Mouse (Mus musculus): ENCODE results near the gene L3mbtl3. TPM values are rescaled to one million over a fixed set of nuclear protein-coding genes. Genes with fewer than 3 reads are reported as not detected.

Gene L3mbtl3
- total RNA-seq, 2 experiments from 2014 or later = 4.6 to 8.0 TPM

GRCm38 (mm10) chr10:26327691-26328542 is 47.9 kb downstream of the L3mbtl3 start:
- no peak for DNase-seq
- intact Hi-C loops (cut with DNase I) = no loop called here
- Histone ChIP-seq H3K27ac (no peak overlapping the region), H3K4me3 (no peak overlapping the region)
- TF ChIP-seq CTCF (IDR thresholded peaks at IDR 0.05) = no peak

DNA sequence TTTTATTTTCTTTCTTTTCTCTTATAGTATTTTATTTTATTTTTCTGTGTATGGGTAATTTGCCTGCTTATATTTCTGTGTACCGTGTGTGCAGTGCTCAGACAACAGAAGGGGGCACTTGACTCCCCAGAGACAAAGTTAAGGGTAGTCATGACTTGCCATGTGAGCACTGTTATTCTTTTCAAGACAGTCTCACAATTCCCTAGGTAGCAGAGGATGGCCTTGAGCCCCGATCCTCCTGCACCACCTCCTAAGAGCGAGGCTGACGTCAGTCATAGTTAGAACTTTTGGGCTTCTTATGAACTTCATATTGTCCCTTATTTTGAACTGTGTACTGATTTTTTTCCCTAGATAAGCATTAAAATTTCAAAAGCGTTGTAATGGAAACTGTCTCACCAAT is 48.5 kb downstream of the L3mbtl3 start:
- DNase-seq = no peak
- no peak for TF ChIP-seq CTCF (IDR thresholded peaks at IDR 0.05)
- no peak overlapping the region for H3K4me3 ChIP-seq
- no peak overlapping the region for H3K27ac ChIP-seq
- intact Hi-C loops (cut with DNase I) = no loop called here

DNA sequence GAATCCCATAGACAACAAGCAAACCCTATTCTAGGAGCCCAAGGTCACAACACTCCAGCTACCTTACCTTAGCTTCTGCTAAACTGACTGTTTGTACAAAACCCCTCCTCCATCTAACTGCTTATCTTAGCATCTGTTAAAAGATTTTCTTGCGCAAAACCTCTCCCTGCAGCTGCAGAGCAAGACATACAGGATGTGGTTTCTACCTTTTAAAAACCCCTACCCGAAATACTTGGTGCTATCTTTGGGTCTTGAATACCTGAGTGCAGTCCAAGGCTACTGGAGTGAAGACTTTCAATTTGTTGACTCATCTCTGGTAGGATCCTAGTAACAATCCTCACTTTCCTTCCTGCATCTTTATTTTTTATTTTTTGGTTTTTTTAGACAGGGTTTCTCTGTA is 50.5 kb downstream of the L3mbtl3 start:
- no peak overlapping the region for H3K4me3 ChIP-seq
- intact Hi-C loops (cut with DNase I) = no loop called here
- no peak overlapping the region for H3K27ac ChIP-seq
- no peak for DNase-seq
- TF ChIP-seq CTCF (IDR thresholded peaks at IDR 0.05) = no peak

- TF ChIP-seq CTCF (IDR thresholded peaks at IDR 0.05) = no peak
- intact Hi-C loops (cut with DNase I) = no loop called here
Observed at GRCm38 (mm10) chr10:26322344-26323051, 53.3 kb downstream of the L3mbtl3 start.

DNA sequence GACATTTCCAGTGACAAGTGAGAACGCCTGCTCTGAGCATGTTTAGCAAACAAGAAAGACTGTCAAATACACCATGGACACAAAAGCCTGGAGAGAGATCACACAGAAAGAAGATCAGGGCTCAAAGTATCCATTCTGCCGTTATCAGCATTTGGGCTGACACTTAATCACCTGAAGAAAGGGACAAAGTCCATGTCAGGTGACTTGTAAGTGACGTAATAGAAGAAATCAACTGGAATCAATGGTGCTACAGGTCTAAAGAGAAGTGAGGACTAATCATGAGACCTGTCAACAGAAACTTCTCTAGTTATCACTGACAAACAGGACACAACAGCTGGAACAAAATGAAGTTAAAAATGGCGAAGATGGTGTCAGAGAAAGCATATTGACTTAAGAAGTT is 55.1 kb downstream of the L3mbtl3 start:
- intact Hi-C loops (cut with DNase I) = no loop called here
- DNase-seq = no peak
- no peak overlapping the region for H3K4me3 ChIP-seq
- no peak overlapping the region for H3K27ac ChIP-seq
- no peak for TF ChIP-seq CTCF (IDR thresholded peaks at IDR 0.05)

More at GRCm38 (mm10) chr10:26322344-26323051, 53.3 kb downstream of the L3mbtl3 start:
- H3K27ac ChIP-seq = no peak overlapping the region
- H3K4me3 ChIP-seq = no peak overlapping the region
- no peak for DNase-seq

- no peak for TF ChIP-seq CTCF (IDR thresholded peaks at IDR 0.05)
- Histone ChIP-seq H3K27ac (no peak overlapping the region), H3K4me3 (no peak overlapping the region)
- no peak for DNase-seq
- intact Hi-C loops (cut with DNase I) = no loop called here
Observed at GRCm38 (mm10) chr10:26314327-26314726, 61.4 kb downstream of the L3mbtl3 start.

DNA sequence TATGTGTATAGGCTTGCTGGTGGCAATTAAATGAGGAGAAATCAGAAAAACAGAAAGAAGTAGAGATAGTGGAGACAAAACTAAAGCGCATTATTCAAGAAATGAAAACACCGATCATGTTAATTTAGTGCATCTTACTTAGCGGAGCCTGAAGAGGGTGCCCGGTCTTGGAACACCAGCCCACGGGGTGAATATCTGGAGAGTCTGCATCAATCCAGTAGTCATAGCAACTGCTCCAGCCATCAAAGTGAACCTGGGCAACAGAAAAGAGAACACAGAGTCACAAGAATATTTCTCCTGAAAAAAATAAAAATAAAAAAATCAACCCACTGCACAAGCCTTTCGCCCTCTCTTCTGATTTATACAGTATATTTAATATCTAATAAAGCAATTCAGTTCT is 72.3 kb downstream of the L3mbtl3 start:
- intact Hi-C loops (cut with DNase I) = no loop called here
- H3K27ac ChIP-seq = no peak overlapping the region
- no peak for DNase-seq
- no peak for TF ChIP-seq CTCF (IDR thresholded peaks at IDR 0.05)
- H3K4me3 ChIP-seq = no peak overlapping the region

DNA sequence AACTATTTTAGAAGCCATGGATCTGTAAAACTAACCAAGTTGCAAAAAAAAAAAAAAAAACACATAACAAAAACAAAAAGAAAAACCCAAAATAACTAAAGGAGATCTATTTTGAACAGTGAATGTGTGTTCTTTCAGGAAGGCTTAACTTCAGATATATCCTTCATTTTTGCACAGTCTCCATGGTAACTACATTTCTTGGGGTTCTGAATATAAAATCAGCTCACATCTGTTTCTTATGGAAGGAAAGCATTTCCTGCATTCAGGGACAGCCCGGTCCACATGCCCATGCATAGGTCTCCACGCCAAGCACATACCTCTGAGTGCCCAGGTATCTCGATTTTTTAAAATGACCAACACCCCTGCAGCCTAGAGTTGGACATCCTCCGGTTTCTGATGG is 73.4 kb downstream of the L3mbtl3 start:
- no peak overlapping the region for H3K4me3 ChIP-seq
- no peak overlapping the region for H3K27ac ChIP-seq
- TF ChIP-seq CTCF (IDR thresholded peaks at IDR 0.05) = no peak
- intact Hi-C loops (cut with DNase I) = no loop called here
- no peak for DNase-seq

DNA sequence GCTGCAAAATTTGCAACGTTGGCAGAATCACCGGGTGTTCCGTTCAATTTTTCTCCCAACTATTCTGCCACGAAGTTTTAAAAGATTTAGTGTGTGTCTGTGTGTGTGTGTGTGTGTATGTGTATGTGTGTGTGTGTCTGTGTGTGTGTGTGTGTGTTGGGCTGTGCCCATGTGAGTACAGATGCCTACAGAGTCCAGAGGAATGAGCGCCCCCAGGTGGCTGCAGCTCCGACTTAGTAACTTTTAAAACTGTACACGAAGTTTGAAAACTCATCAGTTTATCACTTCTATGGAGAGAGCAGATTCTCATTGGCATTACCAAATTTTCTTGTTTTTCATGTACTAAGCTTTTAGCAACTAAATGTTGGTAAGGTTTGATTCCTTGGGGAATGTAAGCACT is 78.1 kb downstream of the L3mbtl3 start:
- intact Hi-C loops (cut with DNase I) = no loop called here
- no peak overlapping the region for H3K4me3 ChIP-seq
- DNase-seq = no peak
- no peak for TF ChIP-seq CTCF (IDR thresholded peaks at IDR 0.05)
- no peak overlapping the region for H3K27ac ChIP-seq

DNA sequence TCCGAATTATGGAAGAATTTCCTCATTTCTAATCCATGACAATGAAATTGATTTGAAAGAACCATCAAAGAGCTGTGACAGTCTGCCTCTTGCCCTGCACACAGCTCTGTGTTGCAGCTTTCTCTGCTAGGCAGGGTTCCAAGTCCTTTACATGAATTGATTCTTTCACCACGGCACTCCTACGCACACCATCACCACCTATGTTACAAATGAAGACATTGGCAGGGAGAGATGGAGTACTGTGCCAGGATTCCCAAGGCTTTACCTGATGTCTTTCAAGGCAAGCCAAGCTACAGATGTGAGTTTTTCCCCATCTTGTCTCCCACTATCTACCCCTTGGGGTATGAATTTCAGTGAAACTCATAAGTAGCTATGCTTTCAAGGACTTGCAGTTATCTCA is 78.6 kb downstream of the L3mbtl3 start:
- DNase-seq = no peak
- Histone ChIP-seq H3K27ac (no peak overlapping the region), H3K4me3 (no peak overlapping the region)
- intact Hi-C loops (cut with DNase I) = no loop called here
- TF ChIP-seq CTCF (IDR thresholded peaks at IDR 0.05) = no peak

- intact Hi-C loops (cut with DNase I) = no loop called here
- no peak for TF ChIP-seq CTCF (IDR thresholded peaks at IDR 0.05)
- no peak overlapping the region for H3K4me3 ChIP-seq
- DNase-seq = no peak
- H3K27ac ChIP-seq = no peak overlapping the region
Observed at GRCm38 (mm10) chr10:26287136-26287535, 88.6 kb downstream of the L3mbtl3 start.

- TF ChIP-seq CTCF (IDR thresholded peaks at IDR 0.05) = no peak
- intact Hi-C loops (cut with DNase I) = no loop called here
- no peak overlapping the region for H3K4me3 ChIP-seq
- H3K27ac ChIP-seq = no peak overlapping the region
- no peak for DNase-seq
Observed at GRCm38 (mm10) chr10:26280009-26280408, 95.8 kb downstream of the L3mbtl3 start.

GRCm38 (mm10) chr10:26275414-26275813 is 100.4 kb downstream of the L3mbtl3 start:
- Histone ChIP-seq H3K27ac (no peak overlapping the region), H3K4me3 (no peak overlapping the region)
- intact Hi-C loops (cut with DNase I) = no loop called here
- no peak for TF ChIP-seq CTCF (IDR thresholded peaks at IDR 0.05)
- DNase-seq = no peak
